Mouse (Mus musculus) regulatory T cell (primary cell): ENCODE data around the gene Gpsm2.

ENCODE experiments used
- in situ Hi-C: fragments of 300-600 bp; cut with MboI, MseI; formaldehyde crosslinking; loops from one replicate; pipeline ENCODE4 v1.15.1; 2025; ENCODE audit warnings: high pct_unique_total_duplicates

Gene Gpsm2

DNA sequence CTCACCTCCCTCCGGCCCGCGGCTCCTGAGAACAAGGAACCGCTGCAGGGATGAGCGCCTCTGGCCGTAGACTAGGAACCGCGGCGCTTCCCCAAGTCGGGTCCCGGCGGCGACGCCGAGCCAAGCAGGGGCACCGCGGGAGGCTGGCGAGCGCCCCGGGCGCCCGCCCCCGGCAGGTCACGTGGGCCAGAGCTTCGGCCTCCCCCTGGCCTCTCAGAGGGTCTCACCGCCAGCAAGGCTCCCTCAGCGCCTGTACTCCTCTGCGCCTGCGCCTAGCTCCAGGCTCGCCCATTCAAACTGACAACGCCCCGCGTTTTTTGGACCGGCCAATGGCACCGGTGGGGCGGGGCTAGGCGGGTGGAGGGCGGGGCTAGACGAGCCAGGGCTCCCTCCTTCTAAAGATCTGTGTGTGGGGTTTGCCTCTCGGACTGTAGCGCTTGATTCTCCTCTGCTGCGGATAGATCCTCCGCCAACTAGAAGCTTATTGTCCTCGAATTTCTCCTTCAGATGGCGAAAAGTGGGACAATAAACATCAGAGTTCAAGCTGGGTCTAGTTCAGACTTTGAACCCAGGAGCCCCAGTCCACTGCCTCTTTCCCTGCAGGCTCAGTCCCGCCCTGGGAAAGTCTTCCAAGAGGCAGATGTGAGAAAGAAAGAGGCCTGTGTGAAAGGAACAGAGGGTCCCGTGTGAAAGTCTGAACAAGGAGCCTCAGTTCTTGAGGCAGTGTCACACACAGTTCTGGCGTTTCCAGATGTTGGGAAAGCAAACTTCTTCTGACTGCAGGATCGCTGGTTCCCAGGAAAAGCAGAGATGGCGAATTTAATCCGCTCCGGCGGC is at the start of gene Gpsm2:
Gene Gpsm2, minus strand, starts transcription at position 274 of the 837 bp plus-strand sequence.
- in situ Hi-C loops = no loop called here

DNA sequence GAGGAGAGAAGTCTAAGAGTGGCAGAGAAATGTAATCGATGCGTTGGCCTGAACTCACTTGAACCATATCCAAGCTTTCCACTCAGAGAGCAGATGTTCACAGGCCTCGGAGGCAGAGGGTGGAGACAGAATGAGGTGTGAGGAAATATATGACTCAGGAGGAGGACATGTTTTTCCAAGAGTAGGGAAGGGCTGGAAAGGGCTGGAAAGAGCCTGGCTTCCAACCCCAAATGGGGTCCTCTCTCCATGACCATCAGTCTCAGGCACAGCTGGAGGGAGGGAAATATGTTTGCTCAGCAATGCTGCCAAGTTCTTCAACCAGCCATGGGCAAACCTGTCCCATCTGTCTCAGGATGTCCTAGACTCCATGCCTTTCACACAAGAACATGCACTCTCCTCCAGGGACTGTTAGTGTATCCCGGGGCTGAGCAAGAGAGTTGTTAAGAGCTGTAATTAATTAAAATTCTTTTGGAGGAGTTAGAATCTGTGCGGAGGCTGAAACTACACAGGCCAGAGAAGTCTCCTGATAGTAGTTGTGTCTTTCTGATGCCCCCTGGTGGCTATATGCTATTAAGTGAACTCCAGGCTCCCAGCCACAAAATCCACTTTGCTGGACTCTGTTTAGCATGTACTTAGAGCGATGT is 48.7 kb upstream of the Gpsm2 start:
- in situ Hi-C loops = no loop called here

DNA sequence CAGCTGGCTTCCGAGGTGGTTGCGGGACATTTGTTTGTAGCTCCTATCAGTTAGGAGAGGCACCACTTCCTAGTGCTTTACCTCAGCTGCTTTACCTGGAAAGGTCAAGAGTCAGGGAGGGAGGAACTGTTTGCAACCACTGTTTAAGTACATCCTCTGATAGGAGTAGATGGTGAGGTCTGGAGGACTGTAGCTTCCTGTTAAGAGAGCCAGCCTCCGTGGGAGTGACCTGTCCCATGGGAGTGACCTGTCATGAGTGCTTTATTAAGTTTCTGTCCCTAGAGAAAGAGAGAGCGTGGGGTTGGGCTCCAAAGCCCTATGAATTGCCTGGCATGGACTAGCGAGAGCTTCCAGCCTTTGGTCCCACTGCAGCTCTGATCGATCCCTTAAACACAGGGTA is 47.4 kb upstream of the Gpsm2 start:
- in situ Hi-C loops = no loop called here

DNA sequence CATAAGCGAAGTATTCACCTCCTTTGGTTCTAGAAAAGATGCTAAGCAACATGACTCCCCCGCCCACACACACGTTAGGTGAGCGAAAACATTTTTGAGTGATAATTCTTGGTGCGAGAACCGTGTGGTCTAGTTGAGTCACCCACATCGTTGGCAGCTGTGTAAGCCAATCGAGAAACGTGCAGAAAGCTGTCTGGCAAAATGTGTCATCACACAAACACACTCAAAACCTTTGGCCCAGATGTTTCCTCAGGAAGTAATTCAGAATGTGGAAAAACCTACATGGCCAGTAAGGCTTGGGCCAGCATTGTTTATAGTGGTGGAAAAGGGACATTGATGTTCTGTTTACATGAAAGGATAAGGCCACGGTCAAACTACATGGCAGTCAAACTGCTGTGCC is 45.3 kb upstream of the Gpsm2 start:
- in situ Hi-C loops = no loop called here

DNA sequence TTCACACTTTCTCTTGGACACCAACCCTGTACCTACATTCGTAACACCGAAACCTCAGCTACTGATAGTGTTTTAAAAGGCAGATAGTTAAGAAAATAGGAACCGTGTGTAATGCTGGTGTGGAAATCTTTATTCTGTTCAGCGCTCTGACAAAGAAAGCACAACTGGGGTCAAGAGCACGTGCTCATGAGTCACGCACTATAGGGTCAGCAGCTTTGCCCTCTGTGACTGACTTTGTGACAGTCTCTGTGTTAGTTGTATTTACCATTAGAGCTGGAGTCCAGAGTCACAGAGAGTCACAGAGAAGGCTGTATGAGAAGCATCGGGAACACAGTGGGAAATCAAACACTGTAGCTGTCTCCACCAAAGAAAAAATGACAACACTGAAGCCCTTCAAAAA is 44.8 kb upstream of the Gpsm2 start:
- in situ Hi-C loops = no loop called here

DNA sequence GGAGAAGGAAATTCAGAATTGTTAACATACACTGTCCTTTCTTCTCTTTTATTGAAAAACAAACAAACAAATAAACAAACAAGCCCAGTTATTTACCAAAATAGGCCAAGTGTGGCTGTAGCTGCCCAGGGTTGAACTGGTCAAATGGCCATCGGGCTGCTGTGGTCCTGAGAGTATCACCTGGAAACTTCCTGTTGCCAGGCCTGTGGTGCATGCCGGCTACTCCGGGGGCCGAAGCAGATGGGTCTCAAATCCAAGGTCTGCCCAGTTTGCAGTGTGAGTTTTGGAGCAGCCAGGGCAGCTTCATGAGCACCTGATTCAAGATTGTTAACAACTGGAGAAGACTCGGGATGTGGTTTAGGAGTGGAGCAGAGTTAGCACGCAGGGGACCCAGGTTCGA is 43.4 kb upstream of the Gpsm2 start:
- in situ Hi-C loops = no loop called here

DNA sequence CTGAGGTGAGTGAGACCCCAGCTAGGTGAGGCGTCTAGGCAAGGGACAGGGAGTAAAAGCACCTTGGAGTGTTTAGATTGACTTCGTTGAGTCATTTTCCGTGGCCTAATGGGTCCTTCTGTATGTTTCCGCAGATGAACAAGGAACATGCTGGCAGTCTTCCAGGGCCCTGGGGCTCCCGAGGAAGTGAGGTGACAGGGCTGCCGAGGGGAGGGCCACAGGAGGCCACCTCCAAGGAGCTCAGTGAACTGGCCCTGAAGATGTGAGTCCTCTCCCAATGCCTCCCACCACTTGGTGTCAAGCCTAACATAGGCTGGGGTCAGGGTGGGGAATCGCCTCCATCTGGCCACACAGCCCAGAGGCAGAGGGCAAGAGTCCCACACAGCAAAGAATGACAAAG is 42.9 kb upstream of the Gpsm2 start:
- in situ Hi-C loops = no loop called here

DNA sequence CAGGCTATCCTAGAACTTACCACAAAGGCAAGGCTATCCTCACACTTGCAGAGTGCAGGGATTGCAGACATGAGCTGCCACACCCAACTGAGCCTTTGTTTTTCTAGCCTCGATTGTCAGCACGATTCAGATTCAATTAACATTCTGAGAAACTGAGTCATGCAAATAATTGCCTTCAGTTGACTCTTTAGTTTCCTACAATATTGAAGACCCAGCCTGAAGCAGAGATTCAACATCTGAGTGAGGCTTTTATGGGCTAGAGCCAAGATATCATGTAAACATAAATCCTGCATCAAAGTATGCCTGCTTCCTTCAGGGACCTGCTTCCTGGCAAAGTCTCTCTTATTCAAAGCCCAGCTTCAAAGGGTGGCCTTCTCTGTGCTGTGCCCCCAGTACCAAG is 41.6 kb upstream of the Gpsm2 start:
- in situ Hi-C loops = no loop called here

DNA sequence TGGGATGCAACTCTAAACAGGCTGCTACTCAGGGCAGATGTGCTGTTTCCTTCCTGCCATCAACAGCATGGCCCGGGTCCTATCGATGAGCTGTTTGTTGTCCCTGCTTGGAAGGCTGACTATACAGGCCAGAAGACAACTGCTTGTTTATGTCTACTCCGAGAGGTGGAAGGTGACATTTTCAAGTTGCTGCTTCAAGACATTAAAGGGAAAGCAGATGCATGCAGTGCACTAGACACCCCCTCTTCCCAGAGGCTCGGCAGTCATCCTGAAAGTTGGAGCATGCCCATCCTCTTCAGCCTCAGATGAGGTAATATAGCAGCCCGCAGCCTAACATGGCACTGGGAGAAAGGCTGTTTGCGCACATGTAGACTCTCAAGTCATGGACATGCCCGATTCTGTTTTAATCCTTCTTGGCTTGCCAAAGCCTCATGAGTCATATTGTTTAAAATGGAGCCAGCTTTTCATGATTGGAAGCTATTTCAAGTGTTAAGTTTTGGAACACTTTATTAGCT is 40.5 kb upstream of the Gpsm2 start:
- in situ Hi-C loops = no loop called here

DNA sequence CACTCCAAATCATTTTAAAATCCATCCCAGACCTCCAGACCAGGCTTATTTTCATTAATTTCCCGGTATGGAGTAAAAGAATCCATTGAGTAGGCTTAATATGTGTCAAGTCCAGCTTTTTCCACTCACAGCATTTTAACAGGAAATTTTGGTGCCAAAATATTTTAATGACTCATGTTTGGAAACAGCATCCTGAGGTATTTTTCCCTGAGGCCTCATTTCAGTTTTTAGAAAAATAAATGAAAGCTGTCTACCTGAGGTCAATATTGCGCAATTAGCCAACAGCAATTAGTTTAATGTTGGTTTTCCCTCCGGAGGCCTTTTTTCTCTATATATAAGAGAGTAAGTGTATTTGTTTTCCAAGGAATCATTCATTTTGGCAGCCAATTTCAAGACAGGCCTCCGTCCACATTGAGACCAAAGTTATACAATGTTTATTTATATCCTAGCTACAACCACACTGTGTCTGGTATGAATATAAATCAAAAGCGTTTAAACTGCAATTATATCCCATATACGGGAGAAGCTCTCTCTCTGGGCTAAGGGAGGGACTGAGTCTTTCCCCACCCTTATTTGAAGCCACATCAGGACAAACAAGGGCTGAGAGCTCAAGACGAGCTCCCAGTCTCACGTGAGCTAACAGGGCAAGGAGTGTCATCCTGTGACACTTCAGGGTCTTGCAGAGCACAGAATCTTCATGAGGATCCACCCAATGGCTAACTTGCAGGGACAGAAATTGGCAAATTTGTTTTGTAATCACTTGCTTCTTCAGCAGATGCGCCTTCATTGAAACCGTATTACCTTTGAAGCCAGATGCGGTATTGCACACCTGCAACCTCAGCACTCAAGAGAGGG is 37.7 kb upstream of the Gpsm2 start:
- in situ Hi-C loops = no loop called here

DNA sequence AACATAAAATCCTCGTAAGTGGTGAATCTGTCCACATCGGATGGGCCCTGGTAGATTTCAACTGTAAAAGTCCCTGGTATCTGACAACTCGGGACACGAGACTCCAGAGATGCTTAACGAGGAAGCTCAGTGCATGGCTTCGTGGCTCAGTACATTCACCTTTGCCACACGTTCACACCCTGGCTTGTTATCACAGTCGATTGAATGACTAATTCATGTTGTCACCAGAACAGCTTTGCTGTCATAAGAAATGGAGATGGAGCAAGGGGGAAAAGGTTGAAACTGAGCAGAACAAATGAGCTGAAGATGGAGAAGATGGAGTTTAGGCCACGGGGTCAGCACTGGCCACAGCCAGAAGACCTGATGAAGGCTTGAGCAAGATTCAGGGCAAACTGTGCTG is 35.5 kb upstream of the Gpsm2 start:
- in situ Hi-C loops = no loop called here

DNA sequence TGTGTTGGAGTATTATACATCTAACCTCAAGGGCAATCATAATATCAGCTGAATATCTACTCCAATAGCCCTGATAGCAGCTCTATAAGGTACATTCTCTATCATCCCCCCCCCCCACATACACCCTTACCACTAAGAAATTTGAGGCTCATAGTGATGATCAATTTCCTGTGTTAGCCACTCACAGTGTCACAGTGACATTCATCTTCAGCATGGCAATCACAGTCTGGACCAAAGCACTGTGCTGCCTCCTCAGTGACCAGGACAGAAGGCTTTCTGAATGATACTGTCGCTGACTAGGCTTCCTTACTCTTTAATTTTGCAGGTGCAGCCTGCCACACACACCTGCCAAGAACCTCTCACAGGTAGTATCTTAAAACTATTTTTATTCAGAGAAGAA is 34.0 kb upstream of the Gpsm2 start:
- in situ Hi-C loops = no loop called here

DNA sequence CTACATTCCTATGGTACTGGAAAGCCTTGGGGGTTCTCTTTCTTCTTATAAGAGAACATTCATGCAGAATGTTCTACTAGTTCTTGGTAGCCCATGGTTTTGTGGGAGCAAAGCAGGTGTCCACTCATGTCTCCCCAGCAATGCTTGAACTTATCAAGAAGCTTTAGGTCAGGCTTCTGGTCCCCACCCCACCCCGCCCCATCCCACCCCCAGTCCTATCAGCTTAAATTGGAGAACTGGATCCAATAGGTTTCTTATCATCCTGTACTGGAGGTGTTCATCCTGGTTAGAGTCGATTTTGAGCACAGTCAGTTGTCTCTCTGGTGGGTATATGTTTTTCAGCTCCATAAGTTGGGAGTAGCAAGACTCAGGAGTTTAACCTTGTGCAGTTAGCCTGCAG is 33.4 kb upstream of the Gpsm2 start:
- in situ Hi-C loops = no loop called here

DNA sequence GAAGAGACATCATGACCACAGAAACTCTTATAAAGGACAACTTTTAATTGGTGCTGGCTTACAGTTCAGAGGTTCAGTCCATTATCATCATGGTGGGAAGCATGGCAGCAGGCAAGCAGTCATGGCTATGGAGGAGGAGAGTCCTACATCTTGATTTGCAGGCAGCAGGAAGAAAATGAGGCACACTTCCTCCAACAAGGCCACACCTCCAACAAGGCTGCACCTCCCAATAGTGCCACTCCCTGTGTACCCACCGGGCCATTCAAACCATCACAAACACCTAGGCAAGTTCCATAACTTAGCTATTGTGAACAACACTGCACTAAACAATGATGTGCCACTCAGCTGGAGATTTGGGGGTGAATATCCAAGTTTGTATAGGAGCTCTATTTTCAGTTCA is 32.4 kb upstream of the Gpsm2 start:
- in situ Hi-C loops = no loop called here

DNA sequence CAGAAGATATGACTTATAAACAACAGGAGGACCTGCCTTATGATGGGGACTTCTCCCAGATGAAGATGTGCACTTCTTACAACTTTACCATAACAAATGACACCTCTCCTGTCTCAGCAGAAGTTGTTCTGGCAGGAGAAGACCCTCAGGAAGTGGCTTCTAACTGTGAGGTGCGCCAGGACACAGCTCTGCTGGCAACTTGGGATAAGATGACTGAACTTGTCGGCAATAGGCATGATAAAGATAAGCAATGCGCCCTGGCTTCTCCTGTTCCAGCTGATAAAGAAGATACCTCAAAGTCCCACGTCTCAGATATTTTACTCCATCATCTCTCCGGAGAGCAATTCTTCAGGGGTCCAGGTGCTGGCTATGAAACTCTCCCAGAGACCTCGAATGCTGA is 29.6 kb upstream of the Gpsm2 start:
- in situ Hi-C loops = no loop called here

DNA sequence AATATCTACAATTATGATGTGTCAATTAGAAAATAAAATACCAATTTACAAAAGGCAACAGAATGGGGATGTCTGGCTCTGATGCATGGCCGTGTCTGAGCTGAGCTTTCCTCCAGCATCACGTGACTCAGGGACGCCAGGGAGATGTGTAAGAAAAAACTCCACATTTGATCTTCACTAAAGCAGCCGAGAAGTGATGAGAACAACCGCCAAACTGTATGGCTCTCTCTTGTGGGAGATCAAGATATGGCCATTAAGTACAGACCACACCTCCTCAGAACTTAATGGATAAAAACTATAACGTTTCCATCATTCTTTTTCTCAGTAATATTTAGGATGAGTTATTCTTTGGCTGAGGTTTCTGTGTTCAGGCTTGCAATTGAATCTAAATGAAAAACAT is 29.0 kb upstream of the Gpsm2 start:
- in situ Hi-C loops = no loop called here

DNA sequence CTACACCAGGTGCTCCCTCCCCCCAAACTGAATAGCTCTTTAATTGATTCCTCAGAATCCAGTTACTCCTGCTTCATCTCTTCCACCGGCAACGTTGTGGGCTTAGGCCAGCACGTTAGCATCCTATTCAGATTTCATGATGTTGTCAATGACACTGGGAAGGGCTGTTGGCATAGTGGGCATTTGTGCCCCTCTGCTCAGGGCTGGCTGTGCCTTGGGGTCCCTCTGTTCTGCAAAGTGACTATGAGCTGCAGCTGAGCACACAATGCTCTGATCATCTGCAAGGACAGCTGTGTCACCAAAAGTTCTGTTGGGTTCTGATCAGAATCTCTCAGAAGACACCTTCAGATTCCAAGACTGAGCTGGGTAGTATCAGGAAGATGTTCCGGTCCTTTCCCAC is 22.0 kb upstream of the Gpsm2 start:
- in situ Hi-C loops = no loop called here

DNA sequence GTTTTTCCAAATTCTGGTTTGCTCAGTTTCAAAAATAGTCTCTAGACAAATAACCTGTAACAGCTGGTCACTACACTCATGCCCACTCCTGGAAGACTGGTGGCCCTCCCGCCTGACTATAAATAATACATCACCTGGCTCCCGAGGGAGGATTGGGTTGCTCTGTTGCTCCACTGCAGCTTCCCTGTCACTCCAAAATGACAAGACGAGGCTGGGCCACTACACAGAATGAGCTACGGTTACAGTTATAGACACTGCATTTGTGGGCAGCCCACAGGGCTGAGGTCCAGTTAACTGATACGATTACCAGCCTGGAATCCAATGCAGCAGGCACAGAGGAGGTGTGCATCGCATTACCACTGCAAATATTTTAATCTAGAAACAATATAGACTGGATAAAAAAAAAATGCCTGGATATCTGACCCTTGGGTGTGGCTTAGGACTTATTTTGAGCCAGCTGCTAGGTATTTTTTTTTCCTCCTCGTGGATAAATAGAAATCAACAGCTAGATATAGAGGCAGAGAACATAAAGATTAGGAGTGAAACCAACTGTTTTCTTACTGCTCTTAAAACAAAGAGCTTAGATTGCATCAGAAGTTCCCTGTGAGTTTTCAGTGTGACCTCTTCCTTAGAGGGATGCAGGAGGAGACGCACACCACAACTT is 17.1 kb upstream of the Gpsm2 start, which contains the start of gene Aknad1:
Gene Aknad1, plus strand, starts transcription at position 614 of the 664 bp plus-strand sequence.
- in situ Hi-C loops = no loop called here

DNA sequence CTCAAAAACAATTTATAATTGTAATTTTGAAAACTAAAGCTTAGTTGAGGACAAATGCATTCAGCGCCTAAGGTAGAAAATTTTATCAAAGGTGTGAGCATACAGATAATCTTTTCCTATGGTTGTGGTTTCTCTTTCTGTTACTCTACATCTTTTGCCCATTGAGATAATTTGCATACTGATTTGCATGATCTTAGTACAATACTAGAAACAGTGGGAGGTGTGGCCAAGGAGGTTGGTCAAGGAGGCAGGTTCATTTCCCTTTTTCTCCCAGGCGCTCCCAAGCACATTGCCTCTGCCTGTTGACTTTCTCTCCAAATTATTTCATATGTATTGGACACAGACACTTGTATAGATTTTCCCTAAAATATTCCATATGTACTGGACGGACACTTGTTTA is 15.7 kb upstream of the Gpsm2 start:
- in situ Hi-C loops = no loop called here

DNA sequence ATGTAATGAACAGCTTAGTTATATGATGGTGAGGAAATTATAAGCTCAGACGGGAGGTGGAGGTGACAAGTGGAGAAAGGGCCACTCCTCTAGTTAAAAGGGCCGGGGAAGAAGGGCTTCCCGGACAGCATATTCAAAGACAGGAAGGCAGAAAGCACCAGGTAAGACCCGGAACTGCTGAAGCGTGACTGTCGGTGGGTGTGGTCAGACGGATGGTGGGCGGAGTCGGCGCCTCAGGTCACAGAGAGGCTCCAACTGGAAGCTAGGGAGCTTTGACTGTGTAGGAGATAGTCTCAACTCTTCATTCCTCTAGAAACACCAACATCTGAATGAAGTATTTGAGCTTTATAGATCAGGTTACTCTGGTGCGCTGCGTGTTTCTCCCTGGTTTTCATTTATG is 8.2 kb upstream of the Gpsm2 start:
- in situ Hi-C loops = no loop called here

DNA sequence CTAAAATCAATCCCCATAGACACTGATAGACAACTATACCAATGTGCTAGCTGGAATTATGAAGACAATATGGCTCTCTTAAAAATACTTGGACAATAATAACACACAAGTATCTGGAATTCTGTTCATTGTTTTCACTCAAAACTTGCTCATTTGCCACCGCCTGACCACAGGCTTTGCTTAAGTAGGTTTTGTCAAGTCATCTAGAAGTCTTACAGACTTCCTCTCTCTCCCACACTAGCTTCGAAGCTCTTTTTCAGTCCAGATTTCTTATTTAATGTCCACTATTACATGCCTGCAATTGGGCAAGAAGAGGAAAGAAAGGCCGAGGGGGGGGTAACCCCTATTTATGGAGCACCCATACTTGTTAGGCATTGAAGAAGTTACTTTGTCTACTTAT is 5.7 kb upstream of the Gpsm2 start:
- in situ Hi-C loops = no loop called here

DNA sequence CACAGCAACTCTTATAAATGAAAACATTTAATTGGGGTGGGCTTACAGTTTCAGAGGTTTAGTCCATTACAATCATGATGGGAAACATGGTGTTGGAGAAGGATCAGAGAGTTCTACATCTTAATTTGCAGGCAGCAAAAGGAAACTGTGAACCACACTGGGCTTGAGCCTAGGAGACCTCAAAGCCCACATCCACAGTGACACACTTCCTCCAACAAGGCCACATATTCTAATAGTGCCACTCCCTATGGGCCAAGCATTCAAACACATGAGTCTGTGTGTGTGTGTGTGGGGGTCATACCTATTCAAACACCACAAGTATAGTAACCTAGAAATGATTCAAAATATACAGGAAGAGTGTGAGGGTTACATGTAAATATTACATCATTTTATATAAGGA is 5.2 kb upstream of the Gpsm2 start:
- in situ Hi-C loops = no loop called here
